Mouse (Mus musculus) hindbrain, embryonic 12.5 days (tissue): Measurements from ENCODE around the gene Sirpa. TPM values are rescaled to one million over a fixed set of nuclear protein-coding genes. Genes with fewer than 3 reads are reported as not detected.

ENCODE experiments used
- ATAC-seq: fragments of 200-750 bp; cut with Nextera tagmentation; 2 replicates; pipeline ENCODE4 v1.8.0; 2017; ENCODE audit warnings: moderate TSS enrichment; ENCODE audit not compliant: low FRiP score
- H3K27ac ChIP-seq: fragments of 300-500 bp; sonication (generic); 2 replicates; pipeline ENCODE4 v1.5.1; 2016; ENCODE audit warnings: mild to moderate bottlenecking
- H3K27me3 ChIP-seq: fragments of 300-500 bp; sonication (generic); 2 replicates; pipeline ENCODE4 v1.6.1; 2016; ENCODE audit warnings: mild to moderate bottlenecking
- H3K36me3 ChIP-seq: fragments of 300-500 bp; sonication (generic); 2 replicates; pipeline ENCODE4 v1.6.1; 2016; ENCODE audit warnings: mild to moderate bottlenecking
- H3K4me1 ChIP-seq: fragments of 300-500 bp; sonication (generic); 2 replicates; pipeline ENCODE4 v1.6.1; 2016
- H3K4me2 ChIP-seq: fragments of 300-500 bp; sonication (generic); replicated peaks from 2 replicates; pipeline ENCODE4 v1.6.1; 2016; ENCODE audit warnings: mild to moderate bottlenecking
- H3K4me3 ChIP-seq: fragments of 300-500 bp; sonication (generic); 2 replicates; pipeline ENCODE4 v1.5.1; 2016; ENCODE audit warnings: mild to moderate bottlenecking
- H3K9ac ChIP-seq: fragments of 300-500 bp; sonication (generic); 2 replicates; pipeline ENCODE4 v1.6.1; 2016; ENCODE audit warnings: mild to moderate bottlenecking, moderate library complexity
- H3K9me3 ChIP-seq: fragments of 300-500 bp; sonication (generic); replicated peaks from 2 replicates; pipeline ENCODE4 v1.6.1; 2016; ENCODE audit warnings: mild to moderate bottlenecking
- WGBS: fragments of 180-500 bp; shearing (Covaris S2); methylation state at CpG from one replicate; pipeline ENCODE4 v1.1.7; 2016; 5-methylcytosine and 5-hydroxymethylcytosine counted together
- polyA plus RNA-seq: library from polyadenylated mRNA; unstranded; fragments of >200 nt; fragmentation: Nextera tagmentation; extraction: Ambion mirVana; gene quantifications from 2 replicates; pipeline ENCODE4 v1.2.1, GENCODE M21; 2016

Sirpa gene
- polyA plus RNA-seq, 1 experiment from 2014 or later = 29.2 TPM

DNA sequence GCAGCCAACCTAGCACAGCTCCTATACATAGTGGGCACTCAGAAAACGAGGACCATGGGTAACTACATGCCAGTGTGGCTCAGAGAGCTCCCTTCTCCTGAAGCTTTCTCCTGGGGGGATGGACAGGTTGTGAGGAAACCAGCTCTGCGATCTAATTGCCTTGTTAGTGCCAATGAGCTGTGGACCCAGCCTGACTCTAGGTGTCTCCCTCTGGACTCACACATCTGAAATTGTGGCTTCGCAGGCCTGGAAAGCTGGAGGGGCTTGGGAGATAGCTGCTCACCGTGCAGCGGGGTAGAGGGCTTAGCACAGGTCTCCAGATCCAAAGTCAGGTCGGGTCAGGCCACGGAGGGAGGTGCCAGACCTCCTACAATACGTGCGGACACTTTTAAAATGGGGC is 5.5 kb downstream of the Sirpa start:
- H3K4me1 ChIP-seq = peaks cover 23% of the 10 kb centered on the region
- WGBS = 73% methylated on average over 9 of the region's 9 CpGs
- no peak overlapping the region for H3K4me2 ChIP-seq
- no peak for ATAC-seq
- H3K9ac ChIP-seq = no peak overlapping the region
- H3K27me3 ChIP-seq = peaks cover 12% of the 10 kb centered on the region; the same call in 1 of the 2 replicates
- no peaks in the 10 kb centered on the region for H3K36me3 ChIP-seq
- H3K9me3 ChIP-seq = no peaks in the 10 kb centered on the region
- H3K4me3 ChIP-seq = no peak overlapping the region
- H3K27ac ChIP-seq = no peak overlapping the region

DNA sequence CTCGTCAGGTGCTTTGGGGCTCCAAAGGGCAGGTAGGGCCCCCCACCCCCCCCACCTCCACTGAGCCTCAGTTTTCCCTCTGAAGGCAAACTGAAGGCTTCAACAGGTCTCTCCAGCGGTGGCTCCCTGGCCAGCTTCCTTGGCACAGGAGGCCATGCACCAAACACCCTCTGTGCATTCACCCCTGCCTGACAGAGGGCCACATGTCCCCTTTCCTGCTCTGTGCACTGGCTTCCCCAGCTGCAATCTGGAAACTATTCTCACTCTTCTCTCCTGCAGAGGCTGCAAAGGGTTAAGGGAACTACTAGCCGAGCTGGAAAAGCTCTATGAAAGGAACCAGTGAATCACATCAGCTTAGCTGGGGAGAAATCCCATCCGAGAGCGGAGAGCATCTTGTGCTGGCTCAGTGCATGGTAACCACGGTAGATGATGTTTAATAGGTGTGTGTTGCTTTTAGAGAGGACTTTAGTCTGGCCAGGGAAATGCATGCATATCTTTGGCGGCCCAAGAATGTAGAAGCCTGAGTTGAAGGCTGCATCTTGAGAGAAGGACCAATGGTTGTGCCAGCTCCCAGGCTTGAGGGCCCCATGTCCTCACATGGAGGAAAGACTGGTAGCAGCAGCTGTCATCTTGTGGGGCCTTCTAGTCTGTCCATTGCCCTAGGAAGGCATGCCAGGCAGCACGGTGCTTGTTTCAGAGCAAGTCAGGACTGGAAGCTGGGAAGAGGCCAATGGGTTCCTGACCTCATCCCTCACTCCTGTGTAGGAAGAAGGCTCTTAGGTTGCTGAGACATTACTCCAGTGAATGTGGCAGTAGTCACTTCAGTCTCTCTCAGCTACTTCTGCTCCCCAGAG is 6.8 kb downstream of the Sirpa start:
- H3K9me3 ChIP-seq = no peaks in the 10 kb centered on the region
- no peak for ATAC-seq
- no peak overlapping the region for H3K4me3 ChIP-seq
- H3K36me3 ChIP-seq = no peaks in the 10 kb centered on the region
- 50% methylated on average over 8 of the region's 8 CpGs for WGBS
- H3K4me2 ChIP-seq = no peak overlapping the region
- 0 out of 2 replicates have a peak, but pooled peaks cover 7% of the 10 kb centered on the region for H3K27me3 ChIP-seq
- peaks cover 19% of the 10 kb centered on the region for H3K4me1 ChIP-seq
- no peak overlapping the region for H3K9ac ChIP-seq
- no peak overlapping the region for H3K27ac ChIP-seq

DNA sequence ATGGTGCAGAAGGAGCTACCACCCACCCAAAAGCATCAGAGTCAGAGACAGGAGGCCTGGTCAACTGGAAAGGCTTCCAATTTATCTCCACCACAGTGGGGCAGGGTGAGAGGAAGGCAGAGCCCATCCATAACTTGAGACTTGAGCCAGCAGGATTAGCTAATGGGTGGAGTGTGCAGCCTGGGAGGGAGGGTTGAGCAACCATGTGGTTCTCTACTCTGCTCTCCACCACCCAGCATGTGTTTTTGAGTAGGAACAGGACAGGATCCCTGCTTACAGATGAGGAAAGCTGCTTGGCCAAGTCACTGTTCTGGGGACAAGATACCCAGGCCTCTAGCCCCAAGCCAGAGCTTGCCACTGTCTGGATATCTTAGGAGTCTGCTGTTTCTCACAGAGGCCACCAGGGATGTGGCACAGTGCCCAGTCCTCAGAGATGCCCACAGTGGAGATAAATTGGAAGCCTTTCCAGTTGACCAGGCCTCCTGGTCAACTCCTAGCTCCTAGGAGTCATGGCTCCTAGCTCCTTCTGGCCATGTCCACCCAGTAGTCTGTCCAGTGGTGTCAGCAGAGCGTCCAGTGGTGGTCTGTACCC is 8.5 kb downstream of the Sirpa start:
- H3K4me1 ChIP-seq = peaks cover 13% of the 10 kb centered on the region
- no peak overlapping the region for H3K4me3 ChIP-seq
- H3K27me3 ChIP-seq = no peaks in the 10 kb centered on the region
- WGBS = 95% methylated on average over 1 of the region's 1 CpGs
- H3K27ac ChIP-seq = no peak overlapping the region
- no peaks in the 10 kb centered on the region for H3K36me3 ChIP-seq
- H3K9ac ChIP-seq = no peak overlapping the region
- no peaks in the 10 kb centered on the region for H3K9me3 ChIP-seq
- no peak for ATAC-seq
- no peak overlapping the region for H3K4me2 ChIP-seq

DNA sequence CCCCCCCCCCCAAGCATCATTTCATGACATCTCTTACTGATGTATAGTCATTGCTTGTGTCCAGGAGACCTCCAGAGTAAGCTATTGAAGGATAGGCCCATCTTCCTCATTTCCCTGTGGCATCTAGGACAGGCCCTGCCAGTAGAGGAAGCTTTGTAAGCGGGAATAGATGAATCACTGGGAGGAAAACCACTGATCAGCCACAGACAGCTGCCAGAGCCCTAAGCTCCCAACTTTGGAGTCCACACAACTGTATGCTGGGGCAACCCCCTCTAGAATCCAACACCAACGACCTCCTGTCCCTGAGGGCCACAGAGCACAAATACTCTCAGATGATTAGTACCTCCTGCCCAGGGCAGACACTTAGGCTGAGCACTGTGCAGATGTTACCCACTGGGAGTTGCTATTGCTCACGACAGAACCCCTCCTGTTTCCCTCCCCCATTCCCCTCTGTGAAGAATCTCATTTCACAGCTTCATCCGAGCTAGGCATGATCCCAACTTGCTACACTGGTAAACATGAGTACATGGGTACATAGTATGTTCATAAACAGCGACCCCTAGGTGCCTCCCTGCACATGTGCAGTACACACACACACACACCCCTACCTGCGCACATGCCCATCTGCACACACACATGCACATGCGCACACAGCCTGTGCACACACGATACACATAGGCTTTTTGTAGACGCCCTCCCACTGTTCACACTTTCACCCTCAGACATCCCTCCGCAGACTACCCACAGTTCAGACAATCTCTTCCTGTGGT is 9.4 kb downstream of the Sirpa start:
- H3K27ac ChIP-seq = no peak overlapping the region
- no peak overlapping the region for H3K4me3 ChIP-seq
- H3K4me1 ChIP-seq = peaks cover 17% of the 10 kb centered on the region
- 83% methylated on average over 10 of the region's 10 CpGs for WGBS
- no peak overlapping the region for H3K9ac ChIP-seq
- H3K4me2 ChIP-seq = no peak overlapping the region
- no peak for ATAC-seq
- no peaks in the 10 kb centered on the region for H3K36me3 ChIP-seq
- H3K27me3 ChIP-seq = no peaks in the 10 kb centered on the region
- H3K9me3 ChIP-seq = no peaks in the 10 kb centered on the region

DNA sequence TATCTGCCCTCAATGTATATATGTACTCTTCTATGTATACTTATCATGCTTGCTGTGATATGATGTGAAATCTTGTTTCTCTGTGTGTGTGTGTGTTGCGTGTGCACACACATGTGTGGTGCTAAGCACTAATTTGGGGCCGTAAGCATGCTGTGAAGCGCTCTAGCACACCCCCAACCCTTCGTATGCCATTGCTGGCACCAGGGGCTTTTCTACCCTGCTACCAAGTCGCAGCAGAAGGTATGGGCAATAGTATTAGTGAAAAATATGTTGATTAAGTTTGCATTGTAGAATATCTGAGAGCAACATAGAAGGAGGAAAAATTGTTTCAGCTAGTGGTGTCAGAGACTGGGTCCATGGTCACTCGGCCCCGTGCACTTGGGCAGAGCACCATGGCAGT is 10.2 kb downstream of the Sirpa start:
- H3K4me3 ChIP-seq = no peak overlapping the region
- no peaks in the 10 kb centered on the region for H3K36me3 ChIP-seq
- no peak overlapping the region for H3K9ac ChIP-seq
- H3K27ac ChIP-seq = no peak overlapping the region
- H3K27me3 ChIP-seq = no peaks in the 10 kb centered on the region
- peaks cover 17% of the 10 kb centered on the region for H3K4me1 ChIP-seq
- 96% methylated on average over 7 of the region's 7 CpGs for WGBS
- ATAC-seq = no peak
- no peak overlapping the region for H3K4me2 ChIP-seq
- H3K9me3 ChIP-seq = no peaks in the 10 kb centered on the region

DNA sequence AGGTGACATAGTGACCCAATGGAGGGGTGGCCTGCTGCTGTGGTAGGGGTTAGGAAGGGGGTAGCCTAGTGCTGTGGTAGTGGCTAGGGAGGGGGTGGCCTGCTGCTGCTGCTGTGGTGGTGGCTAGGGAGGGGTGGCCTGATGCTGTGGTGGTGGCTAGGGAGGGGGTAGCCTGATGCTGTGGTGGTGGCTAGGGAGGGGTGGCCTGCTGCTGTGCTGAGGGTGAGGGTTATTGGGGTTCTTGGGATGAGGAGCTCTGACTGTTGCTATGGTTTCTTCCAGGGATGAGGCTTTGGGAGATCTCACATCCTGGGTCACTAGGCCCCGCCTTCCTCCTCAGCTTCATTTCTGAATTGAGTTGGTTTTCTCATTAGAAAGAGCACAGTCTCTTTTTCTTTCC is 10.9 kb downstream of the Sirpa start:
- no peaks in the 10 kb centered on the region for H3K27me3 ChIP-seq
- no peak overlapping the region for H3K9ac ChIP-seq
- H3K4me3 ChIP-seq = no peak overlapping the region
- peaks cover 17% of the 10 kb centered on the region for H3K4me1 ChIP-seq
- 81% methylated on average over 1 of the region's 1 CpGs for WGBS
- peak; percentile 92 for ATAC-seq
- no peak overlapping the region for H3K27ac ChIP-seq
- no peaks in the 10 kb centered on the region for H3K9me3 ChIP-seq
- H3K4me2 ChIP-seq = no peak overlapping the region
- H3K36me3 ChIP-seq = no peaks in the 10 kb centered on the region

DNA sequence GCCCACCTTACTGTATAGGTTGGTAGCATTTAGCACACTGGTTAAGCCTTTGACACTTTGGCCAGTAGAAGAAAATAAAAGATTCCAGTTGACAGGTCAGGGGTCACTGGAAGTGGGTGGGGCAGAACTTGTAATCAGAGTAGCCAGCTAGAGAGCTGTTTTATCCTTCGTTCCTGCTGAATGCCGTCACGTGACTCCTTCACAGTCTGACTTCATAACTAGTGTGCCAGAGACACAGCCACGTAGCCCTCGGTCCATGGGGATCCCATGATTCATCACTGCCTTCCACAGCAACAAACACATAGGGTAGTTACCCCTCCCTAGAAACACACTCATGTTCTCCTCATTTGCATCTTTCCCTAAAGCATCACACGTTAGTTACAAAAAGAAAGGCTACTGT is 11.4 kb downstream of the Sirpa start:
- H3K36me3 ChIP-seq = no peaks in the 10 kb centered on the region
- H3K27ac ChIP-seq = no peak overlapping the region
- WGBS = 9% methylated on average over 6 of the region's 6 CpGs
- H3K9ac ChIP-seq = no peak overlapping the region
- no peak overlapping the region for H3K4me3 ChIP-seq
- no peaks in the 10 kb centered on the region for H3K27me3 ChIP-seq
- no peaks in the 10 kb centered on the region for H3K9me3 ChIP-seq
- H3K4me1 ChIP-seq = peaks cover 16% of the 10 kb centered on the region
- ATAC-seq = no peak
- H3K4me2 ChIP-seq = no peak overlapping the region

DNA sequence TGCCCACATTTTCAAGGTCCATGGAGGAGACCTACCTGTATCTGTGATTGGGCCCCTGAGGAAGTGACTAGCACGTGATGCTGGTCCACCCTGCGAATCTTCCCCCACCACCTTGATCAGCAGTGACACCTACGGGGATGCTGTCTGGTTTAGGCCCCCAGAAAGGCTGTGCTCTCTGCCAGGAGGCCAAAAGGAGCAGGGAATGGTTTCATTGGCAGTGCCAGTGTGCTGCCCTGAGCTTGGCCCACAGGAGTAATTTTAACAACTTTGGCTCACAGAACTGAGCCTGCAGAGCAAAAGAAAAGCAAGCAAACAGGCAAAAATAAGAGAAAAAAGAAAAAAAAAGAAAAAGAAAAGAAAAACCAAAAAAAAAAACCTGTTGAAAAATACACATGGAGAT is 13.2 kb downstream of the Sirpa start:
- no peak overlapping the region for H3K4me3 ChIP-seq
- 81% methylated on average over 3 of the region's 3 CpGs for WGBS

DNA sequence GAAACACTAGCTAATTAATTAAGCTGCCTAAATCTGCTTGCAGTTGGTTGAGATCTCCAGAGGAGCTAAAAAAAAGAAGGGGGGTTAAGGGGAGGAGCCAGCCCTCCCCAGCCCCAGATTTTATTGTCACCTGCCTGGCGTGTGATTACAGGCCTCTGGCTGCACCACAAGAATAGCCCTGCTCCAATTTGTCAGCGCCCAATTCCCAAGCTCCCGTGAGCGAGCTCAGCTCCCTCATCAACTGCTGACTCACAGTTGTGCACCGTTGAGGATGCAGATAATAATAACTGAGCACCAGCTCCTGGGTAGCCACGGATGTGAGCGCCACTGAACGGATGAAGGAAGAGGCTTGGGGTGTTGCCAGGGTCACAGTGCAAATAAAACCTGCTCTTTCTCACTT is 13.6 kb downstream of the Sirpa start:
- no peak overlapping the region for H3K4me2 ChIP-seq
- H3K9me3 ChIP-seq = no peaks in the 10 kb centered on the region
- peaks cover 12% of the 10 kb centered on the region for H3K4me1 ChIP-seq
- no peak for ATAC-seq
- no peaks in the 10 kb centered on the region for H3K27me3 ChIP-seq
- no peak overlapping the region for H3K4me3 ChIP-seq
- no peak overlapping the region for H3K27ac ChIP-seq
- H3K36me3 ChIP-seq = 0 out of 2 replicates have a peak, but pooled peaks cover 5% of the 10 kb centered on the region
- H3K9ac ChIP-seq = no peak overlapping the region
- WGBS = 38% methylated on average over 8 of the region's 8 CpGs

More for the DNA sequence above, 13.2 kb downstream of the Sirpa start:
- H3K9ac ChIP-seq = no peak overlapping the region
- H3K4me2 ChIP-seq = no peak overlapping the region
- no peak for ATAC-seq
- no peaks in the 10 kb centered on the region for H3K27me3 ChIP-seq
- peaks cover 12% of the 10 kb centered on the region for H3K4me1 ChIP-seq
- H3K36me3 ChIP-seq = 0 out of 2 replicates have a peak, but pooled peaks cover 4% of the 10 kb centered on the region
- H3K9me3 ChIP-seq = no peaks in the 10 kb centered on the region
- no peak overlapping the region for H3K27ac ChIP-seq

DNA sequence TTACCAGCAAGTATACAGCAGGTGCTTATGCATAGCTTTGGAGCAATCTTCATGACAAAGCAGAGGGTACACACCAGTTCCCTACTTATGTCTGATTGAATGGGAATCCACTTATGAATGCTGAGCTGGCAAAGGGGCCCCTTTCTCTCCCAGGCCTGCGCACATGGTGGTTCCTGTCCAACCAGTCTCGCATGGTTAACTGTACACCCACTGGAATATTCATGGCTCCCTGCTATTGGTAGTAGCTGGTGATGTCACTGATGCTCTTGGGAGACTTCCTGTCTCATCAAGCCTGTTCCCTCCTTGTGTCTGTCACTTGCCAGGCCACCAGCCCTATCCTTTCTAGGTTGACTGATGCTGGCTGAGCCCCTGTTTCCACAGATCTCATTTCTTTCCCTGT is 14.3 kb downstream of the Sirpa start:
- H3K4me1 ChIP-seq = peaks cover 12% of the 10 kb centered on the region
- no peaks in the 10 kb centered on the region for H3K27me3 ChIP-seq
- no peak overlapping the region for H3K4me3 ChIP-seq
- H3K27ac ChIP-seq = no peak overlapping the region
- no peak overlapping the region for H3K9ac ChIP-seq
- H3K36me3 ChIP-seq = 0 out of 2 replicates have a peak, but pooled peaks cover 5% of the 10 kb centered on the region
- ATAC-seq = no peak
- 68% methylated on average over 2 of the region's 2 CpGs for WGBS
- no peak overlapping the region for H3K4me2 ChIP-seq
- no peaks in the 10 kb centered on the region for H3K9me3 ChIP-seq

DNA sequence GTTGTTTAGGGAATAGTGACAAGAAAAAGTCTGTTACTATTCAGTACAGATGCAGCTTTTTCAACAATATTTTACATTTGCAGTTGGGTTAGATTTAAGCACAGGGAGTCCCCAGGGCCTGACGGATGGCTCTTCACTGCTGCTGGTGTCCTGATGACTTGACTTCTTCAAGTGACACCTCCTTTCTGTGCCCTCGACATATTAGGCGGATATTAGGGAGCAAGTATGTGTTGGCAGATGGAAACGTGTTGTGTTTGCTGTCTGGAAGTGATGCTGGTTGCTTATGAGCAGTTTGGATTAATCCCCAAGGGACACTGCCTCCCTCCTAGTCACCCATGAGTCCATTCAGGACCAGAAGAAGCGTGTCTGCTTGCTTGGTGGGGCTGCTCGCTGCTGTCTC is 21.3 kb downstream of the Sirpa start:
- Histone ChIP-seq H3K27ac (no peak overlapping the region), H3K4me1 (no peaks in the 10 kb centered on the region), H3K9ac (no peak overlapping the region), H3K4me2 (no peak overlapping the region), H3K9me3 (no peaks in the 10 kb centered on the region), H3K36me3 (0 out of 2 replicates have a peak, but pooled peaks cover 5% of the 10 kb centered on the region), H3K4me3 (no peak overlapping the region), H3K27me3 (no peaks in the 10 kb centered on the region)
- WGBS = 87% methylated on average over 6 of the region's 6 CpGs
- ATAC-seq = no peak

DNA sequence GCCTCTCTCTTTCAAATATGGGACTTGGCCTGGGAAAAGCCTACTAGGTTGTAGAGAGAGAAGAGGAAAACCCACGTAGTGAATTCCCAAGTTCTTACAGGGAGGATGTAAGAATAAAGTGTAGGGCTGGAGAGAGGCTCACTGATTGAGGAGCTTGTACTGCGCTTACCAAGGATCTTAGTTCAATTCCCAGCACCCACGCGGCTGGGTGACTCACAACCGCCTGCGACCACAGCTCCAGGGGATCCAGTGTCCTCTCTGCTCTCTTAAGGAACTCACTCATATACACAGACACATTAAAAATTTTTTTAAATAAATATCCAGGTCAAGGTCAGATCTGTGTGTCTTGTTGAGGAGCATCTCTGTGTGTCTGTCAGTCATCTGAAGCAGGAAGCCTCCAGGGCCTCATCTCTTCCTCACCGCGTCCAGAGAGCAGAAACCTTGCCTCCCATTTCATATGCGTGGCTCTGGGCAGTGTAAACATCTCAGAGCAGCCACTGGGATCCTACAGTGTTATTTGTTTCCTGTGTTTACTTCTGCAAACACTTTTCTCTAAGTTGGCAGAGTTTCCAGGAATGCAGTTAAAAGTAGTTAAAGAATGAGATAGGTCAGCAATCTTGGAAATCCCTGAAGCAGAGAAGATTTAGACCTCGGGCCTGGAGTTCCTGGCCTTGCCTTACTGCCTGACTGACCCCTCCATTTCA is 22.0 kb downstream of the Sirpa start:
- 94% methylated on average over 10 of the region's 10 CpGs for WGBS

More for the DNA sequence above, 22.0 kb downstream of the Sirpa start:
- Histone ChIP-seq H3K4me2 (no peak overlapping the region), H3K9ac (no peak overlapping the region), H3K27ac (no peak overlapping the region), H3K4me1 (no peaks in the 10 kb centered on the region), H3K4me3 (no peak overlapping the region), H3K9me3 (no peaks in the 10 kb centered on the region), H3K36me3 (0 out of 2 replicates have a peak, but pooled peaks cover 5% of the 10 kb centered on the region), H3K27me3 (no peaks in the 10 kb centered on the region)
- no peak for ATAC-seq
